10 mouse cellular contexts compared by ENCODE assay signal in the genomic region with DNA sequence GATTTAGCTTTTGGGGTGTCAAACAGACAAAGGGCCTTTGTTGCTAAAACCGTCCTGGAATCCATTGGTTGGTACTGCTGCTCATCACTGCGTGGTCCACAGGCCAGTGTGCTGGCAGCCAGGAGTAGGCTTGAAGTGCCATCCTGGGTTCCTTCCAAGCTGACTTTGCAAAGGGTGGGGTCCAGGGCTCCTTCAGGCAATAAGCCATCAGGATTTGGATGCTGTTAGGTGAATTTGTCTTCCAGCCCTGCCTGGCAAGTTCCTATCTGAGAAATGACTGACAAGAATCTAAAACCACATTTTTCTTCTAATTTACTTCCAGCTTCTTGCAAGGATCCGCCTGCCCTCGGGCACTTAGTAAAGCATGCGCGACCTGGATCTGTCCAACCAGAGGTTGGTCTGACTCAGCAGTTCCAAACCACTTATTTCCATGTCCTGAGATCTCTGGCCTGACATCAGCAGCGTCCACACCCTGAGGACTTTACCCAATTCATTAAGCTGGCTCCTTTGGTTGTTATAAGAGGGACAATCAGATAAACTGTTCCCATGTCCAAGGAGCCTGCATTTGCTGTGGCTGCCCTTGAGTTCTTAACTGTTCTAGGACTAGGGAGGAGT. TPM values are rescaled to one million over a fixed set of nuclear protein-coding genes. Genes with fewer than 3 reads are reported as not detected.
DNase-seq lines count a peak whose midpoint lies in the region; ATAC-seq lines count a peak whose summit lies in the region.
"Had no signal": no experiment of that assay in that cellular context is flagged by ENCODE, and none has a peak within 500 bp of the region (broad histone marks: within the 10 kb centered on the region; RNA-seq: fewer than 3 reads in every experiment).

No protein-coding gene starts in this region.

- no peak overlapping the region for H3K4me2 ChIP-seq in hindbrain, embryonic 11.5 days (replicated peaks; ENCODE audit: low read depth, low read length)
- no peak overlapping the region for H3K4me2 ChIP-seq in neural tube, embryonic 13.5 days
- H3K4me2 ChIP-seq: limb, embryonic 12.5 days had no signal

- WGBS in hindbrain, embryonic 11.5 days, result 78% methylated on average over 7 of the region's 7 CpGs
- WGBS in neural tube, embryonic 13.5 days, result 61% methylated on average over 7 of the region's 7 CpGs

- DNase-seq in lung, adult 18-20 months, result peak; percentile 31 to 56
- DNase-seq in lung, postnatal 10 days, result no peak
- peak; percentile 63 for DNase-seq in ZHBTc4 (ENCODE audit: low read depth, low spot score)
- no peak for DNase-seq in hindbrain, embryonic 11.5 days (ENCODE audit: low spot score)
- DNase-seq in heart, postnatal 10 days, result no peak
- no peak for DNase-seq in heart, adult 8-10 months (ENCODE audit: low spot score)
- no peak for DNase-seq in left cerebral cortex, postnatal 10 days (ENCODE audit: extremely low spot score in 1 of 2, low spot score in 2 of 2)
- DNase-seq: heart, postnatal 4 days had no signal

- peaks cover 11% of the 10 kb centered on the region for H3K4me1 ChIP-seq in hindbrain, embryonic 11.5 days (replicated peaks; ENCODE audit: control insufficient read depth, insufficient read depth, low read length)
- H3K4me1 ChIP-seq in neural tube, embryonic 13.5 days (replicated peaks), result peaks cover 70% of the 10 kb centered on the region

- intact Hi-C loops in heart, postnatal 10 days (cut with DNase I), result loop anchor here (1.0 kb wide), 1 partner anchor 19 kb away; no protein-coding TSS in a partner anchor
- intact Hi-C loops in left cerebral cortex, postnatal 10 days (cut with DNase I), result no loop called here

- H3K27me3 ChIP-seq in hindbrain, embryonic 11.5 days (ENCODE audit: control insufficient read depth, insufficient read depth, low read length), result no peaks in the 10 kb centered on the region
- H3K27me3 ChIP-seq in neural tube, embryonic 13.5 days, result no peaks in the 10 kb centered on the region
- H3K27me3 ChIP-seq: limb, embryonic 12.5 days had no signal

- no peaks in the 10 kb centered on the region for H3K9me3 ChIP-seq in hindbrain, embryonic 11.5 days (ENCODE audit: control insufficient read depth, low read length)
- no peaks in the 10 kb centered on the region for H3K9me3 ChIP-seq in neural tube, embryonic 13.5 days
- H3K9me3 ChIP-seq: limb, embryonic 12.5 days had no signal

- H3K4me3 ChIP-seq in hindbrain, embryonic 11.5 days (ENCODE audit: low read depth, low read length), result no peak overlapping the region
- no peak overlapping the region for H3K4me3 ChIP-seq in neural tube, embryonic 13.5 days
- H3K4me3 ChIP-seq: limb, embryonic 12.5 days had no signal

- peak overlapping the region; percentile 70 for H3K27ac ChIP-seq in hindbrain, embryonic 11.5 days (ENCODE audit: low read depth, low read length)
- peak overlapping the region; percentile 90 for H3K27ac ChIP-seq in neural tube, embryonic 13.5 days (replicated peaks)
- H3K27ac ChIP-seq: limb, embryonic 12.5 days had no signal

- 0 out of 2 replicates have a peak, but pooled peaks have one; percentile 6 for ATAC-seq in hindbrain, embryonic 11.5 days (ENCODE audit: low FRiP score)
- ATAC-seq in neural tube, embryonic 13.5 days (ENCODE audit: low read depth), result peak; percentile 4; the same call in 1 of the 2 replicates

- H3K36me3 ChIP-seq in hindbrain, embryonic 11.5 days (ENCODE audit: control insufficient read depth, insufficient read depth, low read length), result no peaks in the 10 kb centered on the region
- peaks cover 23% of the 10 kb centered on the region; the same call in 1 of the 2 replicates for H3K36me3 ChIP-seq in neural tube, embryonic 13.5 days
- H3K36me3 ChIP-seq: limb, embryonic 12.5 days had no signal

- H3K9ac ChIP-seq in hindbrain, embryonic 11.5 days (ENCODE audit: low read depth, low read length), result no peak overlapping the region
- H3K9ac ChIP-seq in neural tube, embryonic 13.5 days, result no peak overlapping the region
- H3K9ac ChIP-seq: limb, embryonic 12.5 days had no signal

RNA-seq across cellular contexts. Expression of a gene that starts 20.6 kb away (rescaled TPM):
- 0.25 and 0.43 TPM in 2 replicates for polyA plus RNA-seq in hindbrain, embryonic 11.5 days (2014; fragmentation: Nextera tagmentation; extraction: Ambion mirVana)
- 0.41 and 0.53 TPM in 2 replicates for polyA plus RNA-seq in neural tube, embryonic 13.5 days (2015; fragmentation: Nextera tagmentation; extraction: Ambion mirVana)
- total RNA-seq in heart, postnatal 10 days (2021), result 10 to 100 TPM; 12.6 to 20.2 TPM
- 1 to 10 TPM; 6.5 to 9.2 (median 7.9) TPM for total RNA-seq in heart, adult 8-10 months (2022)
- 10 to 100 TPM; 28.2 to 39.7 TPM for total RNA-seq in left cerebral cortex, postnatal 10 days (2021)

Comparison
In these comparisons a context has a peak if more than half of its experiments do, and no peak if none do; other contexts are left out.
1. DNase-seq: peak in lung, adult 18-20 months (2 of 2) and ZHBTc4 (single experiment); none in lung, postnatal 10 days (single experiment), hindbrain, embryonic 11.5 days (single experiment), heart, postnatal 10 days (0 of 2), heart, adult 8-10 months (single experiment) and left cerebral cortex, postnatal 10 days (0 of 2).